Mouse (Mus musculus): ENCODE results near the gene Crtc2.

The Crtc2 gene

GRCm38 (mm10) chr3:90313367-90313766 lies 59.4 kb downstream of the Crtc2 start:
- DNase-seq, result no peak

Measured in thymus, adult 18-20 months (tissue).